Mouse (Mus musculus): ENCODE measurements around the gene Slc22a7. TPM values are rescaled to one million over a fixed set of nuclear protein-coding genes. Genes with fewer than 3 reads are reported as not detected.

Gene Slc22a7
- total RNA-seq (2021), result under 1 TPM in 1 of 2 experiments, not detected in 1; 0.25 TPM

- no peak for DNase-seq (ENCODE audit: low spot score in 2 of 2)
- intact Hi-C loops (cut with DNase I), result no loop called here
Observed at GRCm38 (mm10) chr17:46438298-46438873, at the start of gene Slc22a7. Gene Slc22a7 (minus strand): TSS chr17:46438457.

DNA sequence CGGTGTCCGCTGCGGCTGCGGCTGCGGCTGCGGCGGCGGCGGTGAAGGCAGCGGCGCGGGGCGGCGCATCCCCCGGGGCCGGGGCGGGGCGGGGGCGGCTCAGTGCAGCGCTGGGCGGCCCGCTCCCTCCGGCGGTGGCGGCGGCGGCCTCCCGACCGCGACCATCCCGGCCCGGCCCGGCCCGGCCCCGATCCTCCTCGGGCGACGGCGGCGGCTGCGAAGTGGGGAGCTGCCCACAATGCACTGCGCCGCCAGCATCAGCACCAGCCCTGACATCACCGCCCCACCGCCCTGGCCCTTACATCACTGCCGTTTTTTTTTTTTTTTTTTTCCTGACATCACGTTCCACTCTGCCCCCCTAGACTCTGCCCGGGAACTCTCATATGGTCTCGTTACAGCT lies 49.2 kb upstream of the Slc22a7 start, which contains the start of gene Ttbk1:
TSS of gene Ttbk1 (minus strand) at position 245 of the 400 bp plus-strand sequence.
- DNase-seq (ENCODE audit: low spot score in 2 of 2), result peak; percentile 71 to 72
- intact Hi-C loops (cut with DNase I), result no loop called here

DNA sequence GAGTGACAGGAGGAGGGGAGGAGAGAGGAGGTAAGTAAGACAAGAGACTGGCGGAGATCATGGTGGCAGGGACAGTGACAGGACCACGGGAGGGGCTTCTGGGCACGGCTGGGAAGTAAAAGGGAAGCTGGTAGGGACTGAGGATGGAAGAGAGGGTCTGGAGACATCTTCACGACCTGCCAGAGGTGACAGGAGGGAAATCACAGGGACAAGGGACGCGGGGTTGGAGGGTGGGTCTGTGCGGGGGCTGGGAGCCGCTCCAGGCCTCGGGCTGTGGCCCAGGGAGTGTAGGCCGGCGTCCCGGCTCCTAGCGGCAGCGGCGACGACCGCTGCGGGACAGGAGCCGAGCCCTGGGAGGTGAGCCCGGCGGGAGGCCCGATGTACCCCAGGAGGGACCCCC lies 48.7 kb upstream of the Slc22a7 start:
- DNase-seq (ENCODE audit: low spot score in 2 of 2), result no peak
- intact Hi-C loops (cut with DNase I), result no loop called here

- intact Hi-C loops (cut with DNase I), result no loop called here
- peak; percentile 14 to 23 for DNase-seq (ENCODE audit: low spot score in 2 of 2)
Observed at GRCm38 (mm10) chr17:46484461-46484875, 46.2 kb upstream of the Slc22a7 start.

- peak; percentile 32 to 38 for DNase-seq (ENCODE audit: low spot score in 2 of 2)
- intact Hi-C loops (cut with DNase I), result no loop called here
Observed at GRCm38 (mm10) chr17:46484021-46484431, 45.8 kb upstream of the Slc22a7 start.

GRCm38 (mm10) chr17:46483561-46484001 lies 45.3 kb upstream of the Slc22a7 start:
- intact Hi-C loops (cut with DNase I), result no loop called here
- DNase-seq (ENCODE audit: low spot score in 2 of 2), result peak; percentile 62 to 80

DNA sequence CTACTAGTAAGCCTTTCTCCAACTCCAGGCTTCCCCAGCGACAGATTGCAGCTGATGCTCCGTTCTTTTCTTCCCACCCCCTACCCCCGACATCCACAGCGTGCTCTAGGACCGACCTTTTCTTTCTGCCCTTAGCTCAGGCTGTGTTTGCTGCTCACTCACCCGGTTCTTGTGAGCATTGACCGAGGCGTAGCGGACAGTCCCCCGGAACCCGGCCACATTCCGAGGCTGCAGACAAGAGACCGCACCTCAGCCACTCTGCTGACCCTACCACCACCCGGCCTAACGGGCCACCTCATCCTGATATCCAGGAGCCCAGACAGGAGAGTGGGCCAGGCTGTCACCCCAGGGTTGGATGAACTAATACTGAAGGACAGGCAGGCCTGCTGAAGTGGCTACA lies 39.0 kb upstream of the Slc22a7 start:
- intact Hi-C loops (cut with DNase I), result no loop called here
- DNase-seq (ENCODE audit: low spot score in 2 of 2), result no peak

DNA sequence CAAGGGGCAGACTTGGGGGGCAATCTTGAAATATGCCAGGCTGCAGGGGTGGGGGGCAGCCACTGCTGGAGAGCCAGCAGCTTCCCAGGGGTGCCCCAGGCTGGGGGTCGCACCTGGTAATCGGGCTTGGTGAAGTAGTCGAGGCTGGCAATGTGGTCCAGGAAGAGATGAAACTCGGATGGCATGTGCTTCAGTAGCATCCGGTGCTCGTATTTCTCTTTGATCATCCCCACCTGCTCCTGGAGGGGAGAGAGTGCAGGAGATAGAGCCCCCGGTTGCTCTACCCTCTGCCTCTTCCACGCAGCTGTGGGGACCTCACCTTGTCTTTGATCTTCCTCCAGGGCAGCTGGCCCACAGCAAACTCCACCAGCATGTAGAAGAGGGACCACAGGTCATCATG lies 38.3 kb upstream of the Slc22a7 start:
- DNase-seq (ENCODE audit: low spot score in 2 of 2), result no peak
- intact Hi-C loops (cut with DNase I), result no loop called here

- intact Hi-C loops (cut with DNase I), result no loop called here
- DNase-seq (ENCODE audit: low spot score in 2 of 2), result peak in 1 of 2 experiments; percentile 28
Observed at GRCm38 (mm10) chr17:46467830-46468229, 29.6 kb upstream of the Slc22a7 start.

- no peak for DNase-seq (ENCODE audit: low spot score in 2 of 2)
- intact Hi-C loops (cut with DNase I), result no loop called here
Observed at GRCm38 (mm10) chr17:46462226-46462625, 24.0 kb upstream of the Slc22a7 start.

DNA sequence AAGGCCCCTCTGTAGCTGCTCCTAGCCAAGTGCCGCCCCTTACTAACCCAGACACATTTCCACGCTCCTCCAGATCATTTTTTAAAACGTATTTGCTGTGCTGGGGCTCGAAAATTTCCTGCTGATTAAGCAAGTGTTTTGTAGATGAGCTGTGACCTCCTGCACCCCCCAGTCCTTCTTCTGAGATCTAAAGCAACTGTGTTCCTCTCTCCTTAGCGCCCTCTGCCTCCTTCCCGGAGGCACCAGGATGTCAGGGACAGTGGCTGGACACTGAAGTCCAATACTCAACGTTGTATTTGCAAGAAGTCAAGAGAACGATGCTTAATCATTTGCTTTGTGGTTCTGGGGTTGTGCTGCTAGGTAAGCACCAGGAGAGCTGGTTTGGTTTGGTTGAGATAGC lies 23.1 kb upstream of the Slc22a7 start:
- intact Hi-C loops (cut with DNase I), result no loop called here

GRCm38 (mm10) chr17:46460673-46461072 lies 22.4 kb upstream of the Slc22a7 start:
- DNase-seq (ENCODE audit: low spot score in 2 of 2), result no peak
- intact Hi-C loops (cut with DNase I), result no loop called here

More for the DNA sequence above, 23.1 kb upstream of the Slc22a7 start:
- DNase-seq (ENCODE audit: low spot score in 2 of 2), result no peak

GRCm38 (mm10) chr17:46458439-46458838 lies 20.2 kb upstream of the Slc22a7 start:
- intact Hi-C loops (cut with DNase I), result no loop called here
- DNase-seq (ENCODE audit: low spot score in 2 of 2), result no peak

DNA sequence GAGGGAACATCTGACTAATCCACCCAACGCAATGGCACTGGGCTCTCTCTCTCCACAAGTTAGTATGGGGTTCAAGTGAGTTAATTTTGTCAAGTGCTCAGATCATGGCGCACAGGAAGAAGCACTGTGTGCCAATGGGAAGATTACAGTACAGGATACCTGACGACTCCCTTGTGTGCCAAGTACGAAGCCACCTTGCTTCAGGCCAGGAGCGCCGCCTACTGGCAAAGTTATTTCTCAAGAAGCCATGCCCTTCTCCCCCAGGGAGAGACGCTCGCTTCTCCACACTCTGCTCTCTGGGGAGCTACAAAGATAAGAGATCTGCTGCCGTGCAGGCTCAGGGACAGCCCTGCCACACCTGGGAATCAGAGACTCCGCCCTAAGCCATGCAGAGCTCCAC lies 19.5 kb upstream of the Slc22a7 start:
- intact Hi-C loops (cut with DNase I), result no loop called here

GRCm38 (mm10) chr17:46455110-46455691 lies 16.9 kb upstream of the Slc22a7 start:
- intact Hi-C loops (cut with DNase I), result no loop called here
- DNase-seq (ENCODE audit: low spot score in 2 of 2), result no peak

More for the DNA sequence above, 19.5 kb upstream of the Slc22a7 start:
- no peak for DNase-seq (ENCODE audit: low spot score in 2 of 2)

DNA sequence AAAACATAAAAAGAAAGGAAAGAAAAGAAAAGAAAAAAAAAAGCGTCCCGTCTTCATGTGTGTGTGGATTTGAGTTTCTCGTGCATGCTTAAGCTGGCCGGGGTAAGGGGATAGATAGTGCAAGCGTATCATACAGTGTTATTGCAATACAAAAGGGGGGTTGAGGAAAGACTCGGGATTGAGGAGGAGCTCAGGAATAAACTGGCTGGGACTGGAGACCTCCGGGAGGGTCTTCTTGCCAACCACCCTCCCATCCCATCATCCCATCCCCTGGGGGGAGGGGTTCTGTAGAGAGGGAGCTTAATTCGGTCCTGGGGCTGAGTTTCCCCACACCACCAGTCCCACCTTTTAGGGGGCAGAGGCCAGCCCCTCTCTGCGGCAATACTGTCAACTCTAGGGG lies 16.3 kb upstream of the Slc22a7 start:
- intact Hi-C loops (cut with DNase I), result no loop called here
- no peak for DNase-seq (ENCODE audit: low spot score in 2 of 2)

- peak in 1 of 2 experiments; percentile 28 for DNase-seq (ENCODE audit: low spot score in 2 of 2)
- intact Hi-C loops (cut with DNase I), result no loop called here
Observed at GRCm38 (mm10) chr17:46453970-46454411, 15.7 kb upstream of the Slc22a7 start.

DNA sequence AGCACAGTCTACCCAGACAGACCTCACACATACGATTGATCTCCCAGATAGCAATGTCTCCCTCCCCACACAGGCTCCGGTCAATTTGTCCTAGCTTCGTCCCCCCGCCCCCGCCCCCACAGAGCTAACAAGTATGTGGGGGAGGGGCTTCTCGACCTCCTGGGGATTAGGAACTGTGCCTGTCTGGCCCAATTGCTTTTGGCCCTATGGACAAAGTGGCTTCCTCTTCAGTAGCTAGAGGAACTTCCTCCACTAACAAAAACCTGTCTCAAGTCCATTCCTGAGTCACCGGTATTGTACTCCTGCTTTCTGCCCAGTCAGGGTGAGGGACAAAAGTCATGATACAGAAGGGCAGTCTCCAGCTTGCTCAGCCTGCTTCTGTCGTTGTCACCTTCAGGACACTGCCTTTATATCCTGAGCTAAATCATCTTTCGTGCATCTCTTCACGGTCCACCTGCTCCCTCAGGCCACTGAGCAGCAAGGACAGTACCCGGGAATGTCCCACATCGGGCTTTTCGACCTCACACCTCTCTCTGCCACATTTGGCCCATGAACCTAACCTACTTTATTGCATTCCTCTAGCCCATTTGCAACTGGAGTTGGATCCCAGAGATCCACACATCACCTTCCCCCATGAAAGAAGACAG lies 15.2 kb upstream of the Slc22a7 start:
- no peak for DNase-seq (ENCODE audit: low spot score in 2 of 2)
- intact Hi-C loops (cut with DNase I), result no loop called here

DNA sequence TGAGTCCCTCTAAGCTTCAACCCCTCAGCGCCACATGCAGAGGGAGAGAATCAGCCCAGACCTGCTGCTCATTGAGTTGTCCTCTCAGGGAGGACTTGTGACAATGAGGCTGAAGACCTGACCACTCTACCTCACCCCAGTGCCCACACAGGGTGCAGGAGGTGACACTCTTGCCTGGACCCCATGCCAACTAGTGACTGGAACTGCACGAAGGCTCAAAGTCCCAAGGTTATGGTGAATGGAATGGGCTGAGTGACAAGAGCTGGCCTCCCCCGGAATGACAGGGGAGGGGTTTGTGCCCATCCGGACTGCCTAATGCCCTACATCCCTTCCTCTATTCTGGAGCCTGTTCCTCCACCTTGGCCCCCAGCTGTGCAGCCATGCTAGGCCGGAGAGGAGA lies 14.4 kb upstream of the Slc22a7 start:
- DNase-seq (ENCODE audit: low spot score in 2 of 2), result no peak
- intact Hi-C loops (cut with DNase I), result no loop called here

GRCm38 (mm10) chr17:46446264-46446663 lies 8.0 kb upstream of the Slc22a7 start:
- DNase-seq (ENCODE audit: low spot score in 2 of 2), result no peak
- intact Hi-C loops (cut with DNase I), result no loop called here
